Mouse (Mus musculus) ovary, postnatal 14 days (tissue): ENCODE data around the gene Nrxn3.

Experiments
- DNase-seq: peaks from one replicate; pipeline ENCODE4 v3.0.0; 2022; ENCODE audit warnings: low spot score

Gene Nrxn3

GRCm38 (mm10) chr12:89049279-89049678 lies 326.6 kb downstream of the Nrxn3 start:
- DNase-seq: no peak

- no peak for DNase-seq
These were observed 327.0 kb downstream of the Nrxn3 start for GRCm38 (mm10) chr12:89049686-89050085.

GRCm38 (mm10) chr12:89072436-89072835 lies 349.8 kb downstream of the Nrxn3 start:
- DNase-seq: no peak

GRCm38 (mm10) chr12:89073167-89073743 lies 350.6 kb downstream of the Nrxn3 start:
- no peak for DNase-seq

- DNase-seq: no peak
These were observed 352.0 kb downstream of the Nrxn3 start for GRCm38 (mm10) chr12:89074551-89075295.

GRCm38 (mm10) chr12:89093806-89094479 lies 371.3 kb downstream of the Nrxn3 start:
- DNase-seq: no peak

GRCm38 (mm10) chr12:89097561-89097960 lies 374.9 kb downstream of the Nrxn3 start:
- no peak for DNase-seq

- DNase-seq: peak; percentile 47
These were observed 383.5 kb downstream of the Nrxn3 start for GRCm38 (mm10) chr12:89106029-89106733.

- DNase-seq: no peak
These were observed 384.4 kb downstream of the Nrxn3 start for GRCm38 (mm10) chr12:89106881-89107584.

- no peak for DNase-seq
These were observed 387.2 kb downstream of the Nrxn3 start for GRCm38 (mm10) chr12:89109779-89110335.

- no peak for DNase-seq
These were observed 405.9 kb downstream of the Nrxn3 start for GRCm38 (mm10) chr12:89128602-89129001.

- no peak for DNase-seq
These were observed 406.6 kb downstream of the Nrxn3 start for GRCm38 (mm10) chr12:89129139-89129907.

- no peak for DNase-seq
These were observed 411.7 kb downstream of the Nrxn3 start for GRCm38 (mm10) chr12:89134333-89134732.

GRCm38 (mm10) chr12:89134774-89135307 lies 412.2 kb downstream of the Nrxn3 start:
- no peak for DNase-seq

GRCm38 (mm10) chr12:89148974-89149411 lies 426.3 kb downstream of the Nrxn3 start:
- no peak for DNase-seq

GRCm38 (mm10) chr12:89149455-89149854 lies 426.8 kb downstream of the Nrxn3 start:
- no peak for DNase-seq

GRCm38 (mm10) chr12:89156086-89156757 lies 433.5 kb downstream of the Nrxn3 start:
- no peak for DNase-seq

GRCm38 (mm10) chr12:89159353-89159752 lies 436.7 kb downstream of the Nrxn3 start:
- DNase-seq: no peak

GRCm38 (mm10) chr12:89174306-89175159 lies 451.9 kb downstream of the Nrxn3 start:
- DNase-seq: no peak
